Mouse (Mus musculus): ENCODE measurements at regions not wholly inside any gene's neighbourhood (a gene's known extent, or its start where the extent isn't known, plus 50 kb on each side); places are given as distances from the start of the nearest gene placed in this dataset.
"Not testable (repeated sequence)": the region's sequence is repeated elsewhere in the genome, so short reads cannot be mapped to it uniquely, and the experiment has no call there.

DNA sequence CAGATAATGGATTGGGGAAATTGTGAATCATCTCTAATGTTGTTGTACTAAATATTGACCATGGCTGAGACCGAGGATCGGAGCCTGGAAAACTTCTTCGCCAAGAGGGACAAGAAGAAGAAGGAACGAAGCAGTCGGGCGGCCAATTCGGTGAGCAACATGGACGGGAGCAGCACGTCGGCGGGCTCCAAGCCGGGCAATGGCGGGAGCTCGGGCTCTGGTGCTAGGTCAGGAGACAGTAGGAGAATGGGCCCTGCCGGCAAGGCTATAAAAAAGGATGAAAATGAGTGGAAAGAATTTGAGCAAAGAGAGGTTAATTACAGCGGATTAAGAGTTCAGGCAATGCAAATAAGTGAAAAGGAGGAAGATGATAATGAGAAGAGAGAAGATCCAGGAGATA, 55.0 kb upstream of the Zfp990 start:
- H3K27ac ChIP-seq (ENCODE audit: low read depth, low read length); H3K4me1 ChIP-seq (ENCODE audit: control insufficient read depth, insufficient read depth, low read length); H3K9me3 ChIP-seq (replicated peaks; ENCODE audit: control insufficient read depth, low read length); H3K27me3 ChIP-seq (ENCODE audit: control insufficient read depth, insufficient read depth, low read length); H3K4me3 ChIP-seq (ENCODE audit: low read depth, low read length); H3K4me2 ChIP-seq; ATAC-seq (replicated peaks; ENCODE audit: insufficient number of reproducible peaks, low FRiP score, low TSS enrichment); H3K36me3 ChIP-seq (ENCODE audit: control insufficient read depth, insufficient read depth, low read length); H3K9ac ChIP-seq (ENCODE audit: low read depth, low read length): not testable (repeated sequence)
- 86% methylated on average over 16 of the region's 16 CpGs for WGBS (ENCODE audit: insufficient replicate concordance)

DNA sequence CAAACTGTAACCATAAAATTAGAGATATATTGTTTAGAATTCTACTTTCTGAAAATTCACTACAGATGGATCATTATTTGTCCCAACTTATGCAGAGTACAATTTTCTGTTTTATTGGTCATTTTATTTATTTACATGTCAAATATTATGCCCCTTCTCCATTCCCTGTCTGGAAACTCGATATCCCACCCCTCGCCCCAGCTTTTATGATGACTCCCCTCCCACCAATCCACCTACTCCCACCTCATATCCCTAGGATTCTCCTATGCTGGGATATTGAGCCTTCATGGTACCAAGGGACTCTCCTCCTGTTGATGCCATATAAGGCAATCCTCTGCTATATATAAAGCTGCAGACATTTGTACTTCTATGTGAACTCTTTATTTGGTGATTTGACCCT, 62.0 kb upstream of the Zfp990 start:
- WGBS (ENCODE audit: insufficient replicate concordance): 79% methylated on average over 2 of the region's 2 CpGs
- no peak overlapping the region for H3K27ac ChIP-seq (ENCODE audit: low read depth, low read length)
- H3K27me3 ChIP-seq (ENCODE audit: control insufficient read depth, insufficient read depth, low read length): no peaks in the 10 kb centered on the region
- no peak for ATAC-seq (replicated peaks; ENCODE audit: insufficient number of reproducible peaks, low FRiP score, low TSS enrichment)
- no peak overlapping the region for H3K4me3 ChIP-seq (ENCODE audit: low read depth, low read length)
- no peaks in the 10 kb centered on the region for H3K36me3 ChIP-seq (ENCODE audit: control insufficient read depth, insufficient read depth, low read length)
- H3K9ac ChIP-seq (ENCODE audit: low read depth, low read length): no peak overlapping the region
- no peaks in the 10 kb centered on the region for H3K4me1 ChIP-seq (ENCODE audit: control insufficient read depth, insufficient read depth, low read length)
- H3K4me2 ChIP-seq: no peak overlapping the region
- peaks cover 18% of the 10 kb centered on the region for H3K9me3 ChIP-seq (replicated peaks; ENCODE audit: control insufficient read depth, low read length)

DNA sequence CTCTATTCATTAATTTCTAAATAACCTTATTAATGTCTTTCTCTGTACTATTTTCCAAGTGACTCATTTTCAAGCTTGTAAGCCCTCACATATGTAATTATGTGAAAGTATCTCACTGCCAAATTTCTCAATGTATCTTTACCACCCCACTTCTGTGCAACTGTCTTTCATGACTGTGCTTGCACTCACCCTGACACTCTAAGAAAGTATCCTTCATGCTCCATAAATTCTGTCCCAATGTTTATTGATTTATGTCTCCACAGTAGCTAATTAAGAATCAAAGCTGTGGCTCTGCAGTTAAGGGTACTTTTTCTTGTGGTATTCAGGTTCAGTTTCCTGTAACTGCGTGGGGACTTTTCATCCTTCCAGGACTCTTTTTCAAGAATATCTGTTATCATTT, 73.8 kb upstream of the Zfp990 start:
- not testable (repeated sequence) for H3K36me3 ChIP-seq (ENCODE audit: control insufficient read depth, insufficient read depth, low read length); H3K9ac ChIP-seq (ENCODE audit: low read depth, low read length); H3K4me2 ChIP-seq; H3K4me1 ChIP-seq (ENCODE audit: control insufficient read depth, insufficient read depth, low read length); H3K27me3 ChIP-seq (ENCODE audit: control insufficient read depth, insufficient read depth, low read length); H3K27ac ChIP-seq (ENCODE audit: low read depth, low read length); ATAC-seq (replicated peaks; ENCODE audit: insufficient number of reproducible peaks, low FRiP score, low TSS enrichment); H3K4me3 ChIP-seq (ENCODE audit: low read depth, low read length); H3K9me3 ChIP-seq (replicated peaks; ENCODE audit: control insufficient read depth, low read length)
- WGBS (ENCODE audit: insufficient replicate concordance): 78% methylated on average over 1 of the region's 1 CpGs

DNA sequence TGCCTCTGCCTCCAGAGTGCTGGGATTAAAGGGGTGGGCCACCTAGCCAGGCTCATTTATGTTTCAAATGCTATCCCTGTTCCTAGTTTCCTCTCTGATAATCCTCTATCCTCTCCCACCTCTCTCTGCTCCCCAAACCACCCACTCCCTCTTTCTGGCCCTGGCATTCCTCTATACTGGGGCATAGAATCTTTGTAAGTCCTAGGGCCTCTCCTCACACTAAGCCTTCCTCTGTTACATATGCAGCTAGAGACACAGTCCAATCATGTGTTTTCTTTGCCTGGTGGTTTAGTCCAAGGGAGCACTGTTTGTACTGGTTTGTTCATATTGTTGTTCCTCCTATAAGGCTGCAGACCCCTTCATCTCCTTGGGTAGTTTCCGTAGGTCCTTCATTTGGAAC, 76.0 kb upstream of the Zfp990 start:
- Histone ChIP-seq H3K27me3 (ENCODE audit: control insufficient read depth, insufficient read depth, low read length) (no peaks in the 10 kb centered on the region), H3K36me3 (ENCODE audit: control insufficient read depth, insufficient read depth, low read length) (no peaks in the 10 kb centered on the region), H3K9ac (ENCODE audit: low read depth, low read length) (no peak overlapping the region), H3K27ac (ENCODE audit: low read depth, low read length) (no peak overlapping the region), H3K4me2 (no peak overlapping the region), H3K9me3 (replicated peaks; ENCODE audit: control insufficient read depth, low read length) (peaks cover 8% of the 10 kb centered on the region), H3K4me3 (ENCODE audit: low read depth, low read length) (no peak overlapping the region), H3K4me1 (ENCODE audit: control insufficient read depth, insufficient read depth, low read length) (no peaks in the 10 kb centered on the region)
- 73% methylated on average over 1 of the region's 1 CpGs for WGBS (ENCODE audit: insufficient replicate concordance)
- ATAC-seq (replicated peaks; ENCODE audit: insufficient number of reproducible peaks, low FRiP score, low TSS enrichment): no peak; the same call in 1 of the 2 replicates

DNA sequence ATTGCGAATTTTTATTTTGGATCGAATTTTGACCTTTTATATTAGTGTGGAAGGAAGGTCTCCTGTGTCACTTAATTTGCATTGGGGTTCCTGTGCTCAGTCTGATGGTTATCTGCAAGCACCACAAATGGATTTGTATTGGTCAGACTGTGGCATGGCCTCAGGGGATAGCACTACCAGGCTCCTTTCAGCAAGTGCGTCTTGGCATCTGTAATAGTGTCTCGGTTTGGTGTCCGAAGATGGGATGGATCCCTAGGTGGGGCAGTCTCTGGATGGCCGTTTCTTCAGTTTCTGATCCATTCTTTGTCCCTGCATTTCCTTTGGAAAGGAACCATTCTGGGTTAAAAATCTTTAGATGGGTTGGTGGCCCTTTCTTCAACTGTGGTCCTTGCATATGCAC, 76.5 kb upstream of the Zfp990 start:
- ATAC-seq (replicated peaks; ENCODE audit: insufficient number of reproducible peaks, low FRiP score, low TSS enrichment): no peak
- Histone ChIP-seq H3K4me2 (no peak overlapping the region), H3K9ac (ENCODE audit: low read depth, low read length) (no peak overlapping the region), H3K36me3 (ENCODE audit: control insufficient read depth, insufficient read depth, low read length) (no peaks in the 10 kb centered on the region), H3K27ac (ENCODE audit: low read depth, low read length) (no peak overlapping the region), H3K27me3 (ENCODE audit: control insufficient read depth, insufficient read depth, low read length) (no peaks in the 10 kb centered on the region), H3K4me1 (ENCODE audit: control insufficient read depth, insufficient read depth, low read length) (no peaks in the 10 kb centered on the region), H3K9me3 (replicated peaks; ENCODE audit: control insufficient read depth, low read length) (peaks cover 8% of the 10 kb centered on the region), H3K4me3 (ENCODE audit: low read depth, low read length) (no peak overlapping the region)
- WGBS (ENCODE audit: insufficient replicate concordance): 62% methylated on average over 6 of the region's 6 CpGs

DNA sequence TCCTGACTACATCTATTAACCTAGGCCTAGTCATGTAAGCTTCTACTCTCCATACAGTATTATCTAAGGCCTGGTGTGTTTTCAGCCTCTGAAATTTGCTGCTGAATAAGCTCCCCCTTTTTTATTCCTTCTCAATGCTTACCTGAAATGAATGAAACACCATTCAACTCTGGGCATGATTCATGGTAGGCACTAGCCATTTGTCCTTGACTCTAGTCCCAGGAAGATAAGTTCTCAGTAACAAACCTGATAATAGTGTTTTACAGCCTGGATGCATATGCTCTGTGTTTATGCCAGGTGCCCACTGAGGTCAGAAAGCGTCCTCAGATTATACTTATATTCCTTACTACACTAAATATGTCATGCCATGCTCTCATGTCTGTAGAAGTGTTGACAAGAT, 77.3 kb upstream of the Zfp990 start:
- 44% methylated on average over 1 of the region's 1 CpGs for WGBS (ENCODE audit: insufficient replicate concordance)
- not testable (repeated sequence) for ATAC-seq (replicated peaks; ENCODE audit: insufficient number of reproducible peaks, low FRiP score, low TSS enrichment); H3K9me3 ChIP-seq (replicated peaks; ENCODE audit: control insufficient read depth, low read length)

DNA sequence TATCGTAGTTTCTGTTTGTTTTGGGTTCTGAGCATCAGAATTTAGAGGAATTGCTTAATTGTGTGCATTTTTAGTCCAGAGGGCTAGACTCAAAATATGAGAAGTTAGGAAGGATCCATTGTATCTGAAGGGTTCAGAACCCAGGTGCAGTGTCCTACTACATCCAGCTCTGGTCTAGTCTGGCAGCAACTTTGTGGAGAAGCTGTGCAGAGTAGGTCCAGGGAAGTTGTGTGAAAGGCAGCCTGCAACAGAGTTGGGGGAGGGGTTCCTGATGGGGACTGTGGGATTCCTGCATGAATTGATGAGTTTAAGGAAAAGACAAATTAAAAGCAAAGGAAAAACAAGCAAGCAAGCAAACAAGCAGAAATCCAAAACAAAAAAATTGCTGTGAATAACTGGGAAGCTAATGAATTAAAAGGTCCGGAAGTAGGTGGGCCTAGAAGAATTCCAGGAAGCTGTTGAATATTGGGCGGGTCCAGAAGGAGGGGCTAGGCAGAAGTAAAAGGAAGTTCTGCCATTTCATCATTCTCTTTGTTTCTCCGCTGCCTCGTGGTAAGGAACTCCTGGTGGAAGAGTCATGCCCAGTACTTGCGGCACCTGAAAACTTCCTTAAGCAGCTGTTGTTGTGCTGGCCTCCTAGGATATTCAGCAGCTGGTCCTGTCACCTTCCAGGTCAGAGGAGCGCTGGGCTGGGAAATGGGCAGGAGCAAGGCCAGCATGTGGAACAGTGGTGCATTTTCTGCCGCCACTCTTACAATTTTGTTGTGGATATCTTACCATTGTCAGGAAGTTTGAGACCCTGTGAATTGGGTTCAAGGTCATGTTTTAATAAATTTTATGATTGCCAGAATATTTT, 78.4 kb upstream of the Zfp990 start:
- ATAC-seq (replicated peaks; ENCODE audit: insufficient number of reproducible peaks, low FRiP score, low TSS enrichment): no peak
- no peak overlapping the region for H3K4me2 ChIP-seq
- 65% methylated on average over 8 of the region's 8 CpGs for WGBS (ENCODE audit: insufficient replicate concordance)

More for the DNA sequence above, 77.3 kb upstream of the Zfp990 start:
- not testable (repeated sequence) for H3K4me2 ChIP-seq; H3K27ac ChIP-seq (ENCODE audit: low read depth, low read length); H3K36me3 ChIP-seq (ENCODE audit: control insufficient read depth, insufficient read depth, low read length); H3K27me3 ChIP-seq (ENCODE audit: control insufficient read depth, insufficient read depth, low read length); H3K9ac ChIP-seq (ENCODE audit: low read depth, low read length); H3K4me1 ChIP-seq (ENCODE audit: control insufficient read depth, insufficient read depth, low read length); H3K4me3 ChIP-seq (ENCODE audit: low read depth, low read length)

DNA sequence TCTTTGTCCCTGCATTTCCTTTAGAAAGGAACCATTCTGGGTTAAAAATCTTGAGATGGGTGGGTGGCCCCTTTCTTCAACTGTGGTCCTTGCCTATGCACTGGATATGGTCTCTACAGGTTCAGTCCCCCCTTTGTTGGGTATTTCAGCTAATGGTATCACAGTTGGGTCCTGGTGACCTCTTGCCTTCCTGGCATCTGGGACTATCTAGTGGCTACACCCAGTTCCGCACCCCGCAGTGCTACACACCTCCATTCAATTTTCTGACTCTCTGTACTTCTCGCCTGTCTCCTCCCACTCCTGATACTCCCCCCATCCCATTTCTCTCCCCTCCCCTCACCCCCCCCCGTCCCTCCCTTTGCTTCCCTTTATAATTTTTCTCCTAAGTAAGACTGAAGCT, 92.7 kb upstream of the Zfp990 start:
- not testable (repeated sequence) for H3K9me3 ChIP-seq (replicated peaks; ENCODE audit: control insufficient read depth, low read length); H3K4me3 ChIP-seq (ENCODE audit: low read depth, low read length); H3K36me3 ChIP-seq (ENCODE audit: control insufficient read depth, insufficient read depth, low read length); H3K27ac ChIP-seq (ENCODE audit: low read depth, low read length); H3K4me1 ChIP-seq (ENCODE audit: control insufficient read depth, insufficient read depth, low read length); H3K4me2 ChIP-seq; H3K9ac ChIP-seq (ENCODE audit: low read depth, low read length); H3K27me3 ChIP-seq (ENCODE audit: control insufficient read depth, insufficient read depth, low read length); ATAC-seq (replicated peaks; ENCODE audit: insufficient number of reproducible peaks, low FRiP score, low TSS enrichment)
- WGBS (ENCODE audit: insufficient replicate concordance): 69% methylated on average over 4 of the region's 4 CpGs

More for the DNA sequence above, 78.4 kb upstream of the Zfp990 start:
- Histone ChIP-seq H3K9ac (ENCODE audit: low read depth, low read length) (no peak overlapping the region), H3K27me3 (ENCODE audit: control insufficient read depth, insufficient read depth, low read length) (no peaks in the 10 kb centered on the region), H3K9me3 (replicated peaks; ENCODE audit: control insufficient read depth, low read length) (peaks cover 6% of the 10 kb centered on the region), H3K4me1 (ENCODE audit: control insufficient read depth, insufficient read depth, low read length) (no peaks in the 10 kb centered on the region), H3K27ac (ENCODE audit: low read depth, low read length) (no peak overlapping the region), H3K4me3 (ENCODE audit: low read depth, low read length) (no peak overlapping the region), H3K36me3 (ENCODE audit: control insufficient read depth, insufficient read depth, low read length) (no peaks in the 10 kb centered on the region)

DNA sequence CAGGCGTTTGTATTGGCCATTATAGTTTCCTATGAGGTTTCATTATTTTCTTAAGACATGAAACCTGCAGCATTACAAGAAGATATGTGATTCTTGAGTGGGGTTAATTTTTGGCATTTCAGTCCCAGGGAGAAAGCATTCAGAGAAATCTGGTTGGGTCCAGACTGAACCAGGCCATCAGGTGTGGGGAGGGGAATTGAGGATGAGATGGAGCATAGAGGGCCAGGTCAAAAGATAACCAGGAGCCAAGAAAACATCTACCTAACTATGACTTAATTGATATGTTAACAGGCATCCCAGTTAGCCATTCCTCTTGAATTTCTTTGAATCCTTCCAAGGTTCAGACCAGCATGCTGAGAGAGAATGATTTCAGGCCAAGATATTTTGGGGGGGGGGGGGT, 96.2 kb upstream of the Tnfrsf8 start:
- Histone ChIP-seq H3K4me2 (no peak overlapping the region), H3K27ac (ENCODE audit: low read depth, low read length) (no peak overlapping the region), H3K36me3 (ENCODE audit: control insufficient read depth, insufficient read depth, low read length) (no peaks in the 10 kb centered on the region), H3K4me3 (ENCODE audit: low read depth, low read length) (no peak overlapping the region), H3K4me1 (ENCODE audit: control insufficient read depth, insufficient read depth, low read length) (no peaks in the 10 kb centered on the region), H3K27me3 (ENCODE audit: control insufficient read depth, insufficient read depth, low read length) (no peaks in the 10 kb centered on the region), H3K9me3 (replicated peaks; ENCODE audit: control insufficient read depth, low read length) (no peaks in the 10 kb centered on the region), H3K9ac (ENCODE audit: low read depth, low read length) (no peak overlapping the region)
- 59% methylated on average over 1 of the region's 1 CpGs for WGBS (ENCODE audit: insufficient replicate concordance)
- no peak for ATAC-seq (replicated peaks; ENCODE audit: insufficient number of reproducible peaks, low FRiP score, low TSS enrichment)
